Mouse (Mus musculus) yolk sac, embryonic 10.5 days (tissue): ENCODE data around the gene Suclg2.

Experiments used
- DNase-seq: peaks from one replicate; pipeline ENCODE4 v3.0.0-alpha.2; 2017; ENCODE audit warnings: low spot score

Gene Suclg2

DNA sequence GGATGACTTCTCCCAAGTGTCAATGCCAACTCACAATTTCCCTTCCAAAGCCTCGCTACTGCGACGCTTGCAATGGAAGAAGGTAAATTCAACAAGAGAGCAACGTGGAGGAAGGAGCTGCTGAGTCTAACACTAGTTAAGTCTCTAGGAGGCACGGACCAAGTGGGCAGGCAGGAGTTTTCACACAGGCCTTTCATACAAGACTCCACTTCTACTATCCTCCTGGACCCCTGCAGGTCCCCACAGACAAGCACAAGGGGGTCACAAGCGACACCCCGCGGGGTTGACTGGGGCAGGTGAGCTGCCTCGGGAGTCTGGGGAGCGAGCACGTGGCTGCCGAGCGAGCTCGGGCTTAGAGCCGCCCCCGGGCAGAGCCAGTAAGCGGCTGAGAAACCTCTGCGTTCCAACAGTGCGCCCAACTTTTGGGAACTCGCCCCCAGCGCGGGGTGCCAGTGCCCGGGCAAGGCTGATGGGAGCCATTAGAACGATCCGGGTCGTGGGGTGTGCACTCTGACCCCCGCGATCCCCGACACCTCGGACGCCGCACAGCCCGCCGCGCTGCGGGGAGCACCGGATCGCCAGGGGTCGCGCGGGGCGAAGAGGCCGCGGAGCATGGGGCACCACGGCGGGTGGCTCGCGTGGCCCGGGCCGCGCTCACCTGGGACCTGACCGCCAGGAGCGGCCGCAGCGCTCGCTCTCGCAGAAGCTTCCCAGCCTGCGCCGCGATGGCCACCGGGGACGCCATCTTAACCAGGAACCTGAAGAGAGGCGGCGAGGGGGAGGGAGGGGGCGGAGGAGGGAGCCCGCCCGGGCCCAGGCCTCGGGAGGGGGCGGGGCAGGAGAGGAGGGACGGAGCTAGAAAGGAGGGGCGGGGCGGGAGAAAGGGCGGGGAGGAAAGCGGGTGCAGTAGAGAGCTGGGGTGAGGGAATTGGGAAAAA, at the start of gene Suclg2:
Gene Suclg2, minus strand, starts transcription at position 770 of the 938 bp plus-strand sequence.
- peak; percentile 92 for DNase-seq

DNA sequence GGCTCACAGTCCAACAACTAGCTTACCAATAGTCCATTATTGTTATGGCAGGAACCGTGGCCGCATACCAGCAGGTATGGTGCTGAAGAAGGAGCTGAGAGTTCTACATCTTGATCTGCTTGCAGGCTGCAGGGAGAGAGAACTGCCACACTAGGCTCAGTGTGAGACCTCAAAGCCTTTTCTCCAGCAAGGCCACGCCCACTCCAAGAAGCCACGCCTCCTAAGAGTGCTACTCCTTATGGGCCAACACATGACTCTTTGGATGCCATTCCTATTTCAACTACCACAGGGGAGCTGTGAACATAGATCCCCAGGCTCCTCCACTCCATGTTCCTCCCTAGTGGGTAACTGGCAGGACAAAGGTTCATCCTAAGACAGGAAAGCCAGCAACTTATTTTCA, 48.0 kb upstream of the Suclg2 start:
- no peak for DNase-seq

DNA sequence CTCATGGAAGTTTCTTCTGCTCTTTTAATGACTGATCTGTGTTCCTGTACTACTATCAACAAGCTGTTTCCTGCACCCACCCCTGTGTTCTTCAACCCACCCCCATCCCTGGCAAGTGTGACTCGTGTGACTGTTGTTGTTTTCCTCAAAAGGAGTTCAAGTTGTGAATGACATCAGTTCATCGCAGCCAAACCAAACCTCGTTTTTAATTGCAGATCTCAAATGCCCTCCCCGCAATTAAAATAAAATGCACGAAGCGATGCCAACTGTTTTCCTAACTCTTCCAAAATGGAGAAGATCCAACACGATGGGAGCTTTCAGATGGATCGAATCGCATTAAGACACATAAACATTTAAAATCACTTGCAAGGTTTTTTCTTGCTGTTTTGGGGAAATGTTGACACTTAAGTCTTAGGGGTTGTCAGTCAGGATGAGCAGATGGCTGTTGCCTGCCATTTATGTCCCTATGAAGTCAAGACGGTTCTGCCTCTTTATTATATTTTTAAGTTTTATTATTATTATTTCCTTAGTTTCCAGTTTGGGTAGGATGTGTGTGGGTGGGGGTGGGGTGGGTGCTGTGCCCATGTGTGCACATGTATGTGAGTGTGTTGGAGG, 41.1 kb upstream of the Suclg2 start:
- DNase-seq, result no peak

DNA sequence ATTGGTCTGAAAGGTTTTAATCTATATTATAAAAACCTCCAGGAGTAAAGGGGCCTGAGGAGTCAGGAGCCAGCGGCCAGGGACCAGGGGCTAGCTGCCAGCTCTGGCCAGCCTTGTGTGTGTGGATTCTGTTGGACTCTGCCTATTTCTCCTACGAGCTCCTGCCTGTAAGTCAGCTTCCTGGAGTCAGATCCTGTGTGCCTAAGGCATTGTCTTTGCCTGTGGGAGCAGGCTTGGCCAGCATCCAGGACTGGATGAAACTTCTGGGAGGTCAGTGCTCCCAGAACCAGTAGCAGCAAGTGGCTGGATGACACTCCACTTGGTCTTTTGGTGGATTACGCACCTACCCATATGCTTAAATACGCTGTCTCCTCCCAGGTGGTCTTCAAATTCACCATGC, 23.8 kb upstream of the Suclg2 start:
- DNase-seq, result no peak

DNA sequence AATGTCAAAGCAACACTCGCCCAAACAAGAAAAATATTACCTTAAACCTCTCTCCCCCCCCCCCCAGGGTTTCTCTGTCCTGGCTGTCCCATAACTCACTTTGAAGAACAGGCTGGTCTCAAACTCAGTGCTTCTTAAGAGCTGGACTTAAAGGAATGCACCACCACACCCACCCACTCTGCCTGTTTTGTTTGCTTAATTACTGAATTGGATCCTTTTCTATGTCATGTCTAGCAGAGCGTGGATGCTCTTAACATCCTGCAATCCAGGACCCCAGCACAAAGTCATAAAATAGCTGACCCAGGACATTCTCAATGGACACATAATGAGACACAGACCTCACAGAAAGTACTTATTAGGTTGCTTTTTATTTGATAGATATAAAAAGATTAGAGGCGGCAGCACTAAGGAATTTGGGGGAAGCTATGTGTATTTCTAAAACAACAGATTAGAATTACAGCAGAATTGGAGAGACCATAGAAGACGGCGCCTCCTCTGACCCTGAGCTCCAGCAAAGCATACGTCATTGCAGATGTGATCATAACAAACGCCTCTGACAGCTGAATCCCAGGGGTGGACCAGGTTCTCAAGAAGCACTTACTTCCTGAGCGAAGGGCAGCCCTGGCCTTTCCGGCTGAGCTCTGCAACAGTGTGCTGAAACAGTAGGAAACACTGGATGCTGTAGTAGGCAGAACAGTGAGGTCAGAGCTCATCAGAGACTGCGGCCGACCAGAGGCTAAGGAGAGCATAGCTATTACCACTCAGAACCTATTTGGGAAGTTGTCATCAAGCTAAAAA, 13.2 kb upstream of the Suclg2 start:
- DNase-seq, result peak; percentile 16

DNA sequence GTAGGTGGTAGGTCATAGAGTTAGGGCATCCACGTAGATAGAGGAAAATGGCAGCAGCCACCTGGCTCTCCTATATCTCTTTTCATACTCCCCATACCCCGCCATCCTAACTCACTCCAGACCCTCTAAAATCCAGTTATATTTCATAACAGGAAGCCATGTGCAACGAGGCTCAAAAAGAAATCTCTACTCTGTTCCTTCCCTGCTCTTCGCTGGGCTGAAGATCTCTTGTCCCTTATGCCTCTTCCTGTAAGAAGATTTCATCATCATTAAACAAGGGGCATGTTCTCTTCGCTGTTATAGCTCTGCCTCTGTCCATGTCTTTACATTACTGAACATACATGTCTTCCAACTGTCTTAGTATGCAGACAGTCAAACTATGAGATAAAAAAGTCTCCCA, 10.8 kb upstream of the Suclg2 start:
- no peak for DNase-seq

DNA sequence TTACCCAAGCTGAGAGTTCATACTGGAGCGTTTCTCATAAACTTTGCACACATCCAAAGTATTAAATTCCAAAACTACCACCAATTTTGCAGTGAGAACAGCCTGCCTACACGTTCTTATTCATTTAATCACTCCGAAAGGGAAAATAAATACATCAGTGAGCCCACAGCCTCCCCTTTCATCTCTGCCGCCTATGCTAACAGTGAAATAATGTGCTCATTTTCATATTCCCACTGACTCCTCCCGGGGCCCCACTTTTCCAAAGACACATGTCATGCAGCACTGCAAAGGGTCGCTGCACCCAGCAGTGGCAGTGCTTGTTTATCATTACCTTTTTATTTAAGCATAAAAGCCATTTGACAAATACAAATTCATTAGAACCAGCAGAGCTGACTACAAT, 6.7 kb upstream of the Suclg2 start:
- DNase-seq, result no peak

DNA sequence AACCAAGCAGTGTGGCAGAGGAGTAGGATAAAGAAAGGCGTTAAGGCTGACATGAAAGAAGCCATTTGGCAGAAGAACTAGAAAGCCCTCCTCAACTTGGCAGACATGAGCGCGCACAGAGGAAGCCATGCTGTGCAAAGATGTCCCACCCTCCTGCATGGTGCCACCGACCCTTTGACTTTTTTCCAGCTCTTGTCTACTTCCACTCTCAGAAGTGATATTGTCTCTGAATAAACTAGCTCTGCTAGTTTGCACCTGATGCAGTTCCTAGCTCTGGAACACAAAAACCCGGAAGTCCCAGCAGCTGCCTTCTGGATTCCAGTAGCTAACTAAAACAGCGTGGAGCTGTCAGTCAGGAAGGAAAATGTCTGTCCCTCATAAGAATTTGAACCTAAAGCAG, 4.8 kb upstream of the Suclg2 start:
- DNase-seq, result no peak

DNA sequence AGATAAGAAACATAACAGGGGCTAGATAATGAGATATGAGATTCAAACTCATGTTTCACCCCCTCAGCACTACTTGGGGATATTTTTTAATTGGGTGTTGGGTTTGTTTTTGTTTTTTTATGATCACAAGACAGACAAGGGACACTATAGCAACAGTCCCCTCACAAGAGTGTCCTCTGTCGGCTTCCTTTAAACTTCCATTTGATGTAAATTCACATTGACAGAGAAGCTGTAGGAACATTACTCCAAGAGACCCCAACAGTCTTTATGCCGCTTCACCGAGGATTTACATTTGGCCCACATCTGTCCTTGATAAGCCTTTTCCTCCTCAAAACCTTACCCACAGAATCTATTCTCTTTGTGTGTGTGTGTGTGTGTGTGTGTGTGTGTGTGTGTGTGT, 1.2 kb upstream of the Suclg2 start:
- no peak for DNase-seq

DNA sequence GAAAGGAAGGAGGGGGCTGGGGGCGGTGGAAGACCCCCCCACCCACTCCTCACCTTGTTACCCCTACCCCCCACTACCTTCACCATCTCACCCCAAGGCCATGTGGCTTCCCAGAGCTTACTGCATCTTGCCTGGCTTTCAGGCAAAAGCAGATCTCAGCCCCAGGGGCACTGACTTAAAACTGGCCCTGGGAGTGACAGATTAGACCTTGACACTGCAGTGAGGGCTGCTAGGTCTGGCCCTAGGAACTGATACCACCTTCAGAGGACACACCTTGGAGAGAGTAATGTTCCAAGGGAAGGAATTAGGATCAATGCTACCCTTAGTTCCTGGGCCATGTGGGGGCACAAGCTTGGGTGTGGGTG, 351 bp upstream of the Suclg2 start:
- DNase-seq, result no peak

DNA sequence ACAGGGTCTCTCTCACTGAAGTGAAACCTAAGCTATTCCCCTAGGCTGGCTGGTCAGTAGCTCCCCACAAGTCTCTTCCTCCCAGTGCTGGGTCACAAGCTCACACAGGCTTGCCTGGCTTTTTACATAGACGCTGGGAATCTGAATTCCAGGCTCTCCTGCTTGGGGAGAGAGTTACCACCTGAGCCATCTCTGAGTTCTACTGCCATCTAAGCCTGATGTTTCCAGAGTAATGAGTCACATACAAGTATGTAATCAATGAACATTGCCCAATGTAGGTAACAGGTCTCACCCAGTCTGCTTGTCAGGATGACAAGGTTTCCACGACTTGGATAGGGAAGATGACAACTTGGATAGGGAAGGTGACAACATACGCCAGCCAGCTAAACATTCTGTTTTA, 1.5 kb downstream of the Suclg2 start:
- DNase-seq, result no peak

DNA sequence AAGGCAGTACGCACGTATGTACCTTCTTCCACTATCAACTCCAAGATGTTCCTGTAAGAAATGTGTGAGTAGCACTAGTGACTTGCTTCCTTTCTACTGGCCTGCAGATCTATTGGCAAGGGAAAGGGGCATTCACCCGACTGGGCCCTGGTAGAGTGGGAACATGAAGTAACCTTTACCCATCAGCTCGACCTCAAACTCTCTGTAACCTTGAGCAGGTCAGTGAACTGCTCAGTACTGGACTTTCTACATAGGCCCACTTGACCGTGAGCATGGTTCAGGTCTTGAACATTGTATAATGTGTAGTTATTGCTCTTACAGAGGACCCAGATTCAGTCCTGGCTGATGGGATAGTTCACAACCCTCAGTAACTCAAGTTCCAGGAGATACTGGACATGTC, 2.1 kb downstream of the Suclg2 start:
- no peak for DNase-seq

DNA sequence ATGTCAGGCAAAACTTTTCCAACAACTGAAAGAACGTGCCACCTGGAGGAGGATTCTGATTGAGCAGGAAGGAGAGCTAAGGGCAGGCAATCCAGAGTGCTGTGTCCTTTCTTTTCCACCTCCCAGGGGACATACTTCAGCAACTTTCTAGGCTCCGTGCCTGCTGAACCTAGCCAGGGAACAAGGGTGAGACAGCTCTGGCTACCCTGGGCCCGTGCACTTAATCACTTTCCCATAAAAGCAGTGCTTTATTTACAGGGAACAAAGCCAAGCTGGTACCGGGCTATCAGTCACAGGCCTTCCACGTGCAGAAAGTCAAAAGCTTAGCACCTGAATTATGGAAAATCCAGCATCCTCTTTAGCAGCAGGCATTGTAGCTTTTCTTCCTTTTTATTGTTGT, 5.4 kb downstream of the Suclg2 start:
- no peak for DNase-seq

DNA sequence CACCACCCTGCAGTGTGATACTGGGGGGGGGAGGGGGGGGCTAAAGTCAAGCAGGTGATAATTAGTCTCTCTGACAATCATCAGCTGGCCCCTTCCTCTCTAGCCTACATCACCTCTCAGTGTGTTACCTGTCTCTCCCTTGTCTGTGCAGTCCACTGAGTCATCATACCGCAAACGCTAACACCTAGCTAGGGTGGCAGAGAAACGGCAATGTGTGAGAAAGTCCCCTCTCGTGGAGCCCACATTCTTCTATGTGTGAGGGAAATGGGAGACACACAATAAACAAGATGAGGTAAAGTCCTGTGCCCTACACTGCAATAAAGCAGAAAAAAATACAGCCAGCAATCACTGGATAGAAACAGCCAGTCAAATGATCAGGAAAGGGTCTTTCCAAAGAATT, 6.5 kb downstream of the Suclg2 start:
- DNase-seq, result no peak

DNA sequence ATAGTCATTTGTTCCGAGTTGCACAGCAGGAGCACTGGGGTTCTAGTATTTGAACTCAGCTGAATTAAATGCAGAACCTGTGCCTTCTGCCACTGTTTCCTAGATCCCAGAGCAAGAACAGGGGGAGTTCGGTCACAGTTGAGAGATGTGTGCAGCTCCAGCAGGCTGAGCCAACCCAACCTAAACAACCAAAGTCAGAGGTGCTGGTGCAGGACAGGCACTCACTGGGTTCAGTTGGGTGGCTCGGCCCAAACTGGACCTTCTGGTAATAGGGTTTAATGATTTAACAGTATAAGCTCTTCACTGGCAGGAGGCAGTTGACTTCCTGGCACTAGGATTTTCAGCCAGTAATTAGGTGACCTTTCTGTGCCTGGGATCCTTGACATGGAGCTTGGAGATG, 6.9 kb downstream of the Suclg2 start:
- no peak for DNase-seq

DNA sequence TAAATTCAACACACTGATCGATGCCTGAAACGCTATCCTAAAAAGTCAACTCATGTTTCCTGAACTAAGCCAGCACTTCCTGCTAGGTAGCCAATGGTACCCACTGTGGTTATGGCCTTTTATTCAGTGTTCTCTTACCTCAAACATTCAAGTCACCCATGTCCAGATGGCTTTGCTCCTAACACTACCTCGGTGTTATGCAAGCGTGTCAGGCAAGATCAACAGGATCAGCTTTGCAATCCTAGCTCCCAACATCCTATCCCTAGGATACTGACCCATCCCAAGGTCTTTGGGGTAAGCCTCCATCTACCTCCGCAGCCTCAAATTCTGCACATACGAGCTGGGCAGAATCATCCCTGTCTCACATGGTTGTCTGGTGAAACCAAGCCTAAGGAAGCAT, 7.7 kb downstream of the Suclg2 start:
- no peak for DNase-seq

DNA sequence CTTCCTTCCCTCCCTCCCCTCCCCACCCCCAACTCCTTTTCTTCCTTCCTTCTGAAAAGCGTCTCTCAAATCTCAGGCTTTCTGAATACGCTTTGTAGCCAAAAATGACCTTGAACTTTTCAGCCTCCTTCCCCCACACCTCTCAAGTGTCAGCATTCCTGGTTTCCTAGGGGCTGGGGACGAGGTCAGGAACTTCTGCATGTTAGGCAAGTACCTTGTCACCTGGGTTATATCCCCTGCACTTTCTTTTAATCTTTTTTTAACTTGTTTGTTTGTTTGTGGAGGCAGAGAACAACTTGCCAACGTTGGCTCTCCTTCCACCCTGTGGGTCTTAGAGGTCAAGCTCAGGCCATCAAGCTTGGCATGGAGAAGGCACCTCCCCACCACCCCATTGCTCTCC, 9.1 kb downstream of the Suclg2 start:
- DNase-seq, result no peak

DNA sequence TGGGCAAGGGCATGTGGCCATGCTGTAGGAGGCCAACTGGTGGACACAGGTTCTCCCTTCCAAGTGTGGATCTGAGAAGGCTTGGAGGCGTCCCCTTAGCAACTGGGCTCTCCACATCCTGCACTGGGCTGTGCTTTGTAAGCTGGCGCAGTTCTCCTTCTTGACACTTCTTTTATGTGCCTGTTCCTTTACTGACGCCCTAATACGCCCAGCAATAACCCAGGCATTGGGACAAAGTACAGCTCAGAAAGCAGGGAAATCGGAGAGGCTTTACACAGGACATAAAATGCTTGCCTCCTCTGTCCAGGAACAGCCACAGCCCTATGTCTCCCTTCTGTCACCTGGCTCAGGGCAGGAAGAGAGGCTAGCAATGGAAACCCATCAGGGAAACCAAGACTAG, 9.5 kb downstream of the Suclg2 start:
- no peak for DNase-seq

DNA sequence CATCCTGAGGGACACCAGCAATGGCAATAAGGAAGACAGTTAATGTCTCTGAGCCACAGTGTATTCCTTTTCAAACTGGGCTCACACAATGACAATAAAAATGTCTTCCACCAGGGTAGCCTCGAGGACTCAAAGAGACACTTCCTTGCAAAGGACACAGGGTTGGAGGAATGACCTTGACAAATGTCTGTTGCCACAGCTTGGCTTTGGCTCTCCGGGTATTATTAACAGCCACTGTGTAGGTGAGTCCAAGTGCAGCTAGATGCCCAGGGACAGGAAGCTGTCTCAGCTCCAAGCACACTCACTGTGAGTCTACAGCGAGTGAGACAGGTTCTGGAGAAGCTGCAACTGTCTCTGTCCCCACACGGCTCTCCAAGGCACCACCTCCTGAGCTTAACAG, 14.0 kb downstream of the Suclg2 start:
- no peak for DNase-seq

DNA sequence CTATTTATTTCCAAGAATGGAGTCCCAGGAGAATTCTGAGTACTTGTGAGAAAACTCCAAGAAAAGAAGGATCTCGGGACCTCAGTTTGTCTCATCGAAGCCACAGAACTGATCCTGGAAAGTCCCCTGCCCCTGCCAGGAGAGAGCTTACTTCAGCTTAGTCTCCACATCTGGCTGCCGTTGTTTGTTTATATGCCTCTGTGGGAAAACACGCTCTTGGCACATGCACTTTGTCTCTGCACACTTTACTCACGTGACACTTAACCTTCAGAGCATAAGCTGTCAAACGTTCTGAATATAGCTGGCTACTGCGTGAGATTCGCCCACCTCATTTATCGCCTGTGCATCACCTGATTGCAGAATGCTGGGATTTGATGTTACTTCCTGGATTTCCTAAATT, 16.4 kb downstream of the Suclg2 start:
- DNase-seq, result peak; percentile 28

DNA sequence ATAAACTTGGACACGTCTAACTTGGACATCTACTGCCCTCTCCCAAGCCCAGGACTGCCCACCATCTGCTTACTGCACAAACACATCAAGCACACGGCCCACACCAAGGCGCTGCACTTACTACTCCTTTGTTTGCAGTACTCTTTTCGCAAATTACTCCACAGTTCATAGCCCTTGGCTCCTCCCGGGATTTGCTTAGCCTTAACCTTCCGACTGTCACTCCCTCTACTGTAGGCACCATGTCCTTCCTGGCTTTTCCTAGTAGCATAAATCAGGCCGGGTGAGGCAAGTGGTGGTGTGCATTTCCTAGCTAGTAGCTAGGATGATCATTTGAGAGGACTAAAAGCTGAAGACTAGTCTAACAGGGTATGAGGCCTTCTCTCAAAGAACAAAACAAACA, 16.8 kb downstream of the Suclg2 start:
- no peak for DNase-seq

DNA sequence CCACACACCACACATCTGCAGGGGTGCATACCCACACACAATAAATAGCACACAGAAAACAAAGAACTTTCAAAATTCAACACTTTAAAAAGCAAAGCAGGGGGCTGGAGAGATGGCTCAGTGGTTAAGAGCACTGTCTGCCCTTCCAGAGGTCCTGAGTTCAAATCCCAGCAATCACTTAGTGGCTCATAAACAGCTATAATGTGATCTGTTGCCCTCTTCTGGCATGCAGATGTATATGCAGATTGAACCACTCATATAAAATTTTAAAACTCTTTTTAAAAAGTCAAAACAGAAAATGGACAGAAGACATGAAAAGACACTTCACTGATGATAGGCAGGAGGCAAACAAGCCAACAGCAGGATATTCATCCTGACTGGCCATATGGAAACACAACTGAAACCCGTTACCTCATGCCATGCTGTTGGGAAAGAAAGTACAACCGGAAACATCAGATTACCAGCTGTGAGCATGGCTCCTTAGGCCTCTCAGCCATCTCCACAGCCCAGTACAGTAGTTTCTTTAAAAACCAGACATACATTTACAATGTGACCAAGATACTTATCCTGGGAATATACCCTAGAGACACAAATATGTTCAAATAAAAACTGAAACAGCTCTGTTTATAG, 17.5 kb downstream of the Suclg2 start:
- no peak for DNase-seq

DNA sequence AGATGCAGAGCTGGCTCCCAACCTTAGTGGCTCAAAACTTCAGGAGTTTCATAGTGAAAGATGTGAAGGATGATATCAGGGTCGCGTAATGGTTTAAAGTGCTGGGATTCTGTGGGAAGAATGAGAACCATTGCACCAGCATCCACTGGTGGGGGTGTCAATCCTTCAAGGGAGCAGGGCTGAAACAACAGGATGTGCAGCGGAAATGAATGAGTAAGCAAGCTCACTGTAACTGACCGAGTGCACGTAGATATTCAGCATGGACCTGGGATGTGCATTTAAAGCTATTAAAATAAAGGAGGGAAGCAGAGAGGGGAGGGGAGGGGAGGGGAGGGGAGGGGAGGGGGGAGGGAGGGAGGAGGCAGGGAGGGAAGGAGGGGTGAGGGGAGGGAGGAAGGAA, 18.4 kb downstream of the Suclg2 start:
- no peak for DNase-seq
